ENCODE assay signal across 14 mouse cellular contexts in the genomic region with DNA sequence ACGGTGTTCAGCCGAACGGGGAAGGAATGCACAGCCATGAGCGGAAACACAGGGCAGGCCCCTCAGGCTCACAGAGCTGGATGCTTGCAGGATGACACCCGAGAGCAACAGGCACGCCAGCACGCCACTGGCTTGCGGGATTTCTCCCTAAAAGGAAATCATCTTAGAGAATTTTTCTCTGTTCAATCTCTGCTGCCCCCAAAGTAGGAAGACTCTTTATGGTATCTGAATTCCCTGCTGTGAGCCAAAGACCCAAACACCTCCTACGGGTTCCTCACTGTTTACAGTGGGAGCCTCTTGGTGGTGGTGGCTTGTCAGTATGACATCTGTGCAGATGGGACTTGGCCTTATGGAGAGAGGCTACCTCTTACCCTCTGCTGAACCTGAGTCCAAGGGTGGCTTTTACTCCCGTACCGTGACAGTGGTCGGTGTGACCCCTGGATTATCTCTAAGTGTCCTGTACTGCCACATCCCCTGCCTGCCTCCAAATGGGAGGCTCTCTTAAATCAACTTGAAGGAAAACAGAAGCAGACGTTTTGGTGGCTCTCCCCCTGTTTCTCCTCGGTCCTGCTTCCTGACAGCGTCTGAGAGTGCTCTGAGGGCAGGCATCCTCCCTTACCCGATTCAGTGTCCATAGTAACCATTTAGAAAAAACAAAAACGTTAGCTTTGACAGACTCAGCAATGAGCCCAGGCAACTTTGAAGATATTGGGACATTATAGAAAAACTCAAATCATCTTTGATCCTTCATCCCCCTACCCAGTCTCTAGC. TPM values are rescaled to one million over a fixed set of nuclear protein-coding genes. Genes with fewer than 3 reads are reported as not detected.
A peak's percentile ranks its signal among the peaks of the same experiment; 100 is the strongest.
DNase-seq lines count a peak whose midpoint lies in the region; ATAC-seq and TF ChIP-seq lines count a peak whose summit lies in the region.
"Had no signal": no experiment of that assay in that cellular context is flagged by ENCODE, and none has a peak within 500 bp of the region (broad histone marks: within the 10 kb centered on the region; RNA-seq: fewer than 3 reads in every experiment).

No protein-coding gene starts in this region.

- TF ChIP-seq POLR2A in lung, adult 2 months (IDR thresholded peaks at IDR 0.05; ENCODE audit: borderline replicate concordance, extremely low read depth, low read depth, low read length), result no peak

- H3K27me3 ChIP-seq in heart, postnatal 0 days (ENCODE audit: control insufficient read depth, insufficient read depth, low read length), result no peaks in the 10 kb centered on the region
- no peaks in the 10 kb centered on the region for H3K27me3 ChIP-seq in lung, embryonic 15.5 days
- no peaks in the 10 kb centered on the region for H3K27me3 ChIP-seq in intestine, embryonic 14.5 days (replicated peaks; ENCODE audit: control insufficient read depth, insufficient read depth, low read length)
- H3K27me3 ChIP-seq in stomach, embryonic 16.5 days (ENCODE audit: control insufficient read depth, insufficient read depth, low read length), result no peaks in the 10 kb centered on the region
- no peaks in the 10 kb centered on the region for H3K27me3 ChIP-seq in hindbrain, embryonic 13.5 days
- H3K27me3 ChIP-seq: CH12.LX; hindbrain, embryonic 15.5 days had no signal

- H3K27ac ChIP-seq in heart, postnatal 0 days (ENCODE audit: low read depth), result peak overlapping the region; percentile 25; the same call in 1 of the 2 replicates
- peak overlapping the region; percentile 71 for H3K27ac ChIP-seq in lung, embryonic 15.5 days
- peak overlapping the region; percentile 90 for H3K27ac ChIP-seq in intestine, embryonic 14.5 days (ENCODE audit: low read depth)
- H3K27ac ChIP-seq in stomach, embryonic 16.5 days (ENCODE audit: low read length), result peak overlapping the region; percentile 85
- no peak overlapping the region for H3K27ac ChIP-seq in hindbrain, embryonic 13.5 days
- H3K27ac ChIP-seq: forebrain, embryonic 10.5 days; hindbrain, embryonic 15.5 days had no signal

- H3K9ac ChIP-seq in heart, postnatal 0 days (replicated peaks; ENCODE audit: low read depth, low read length), result no peak overlapping the region
- H3K9ac ChIP-seq in lung, embryonic 15.5 days, result no peak overlapping the region
- no peak overlapping the region for H3K9ac ChIP-seq in intestine, embryonic 14.5 days (ENCODE audit: low read length)
- peak overlapping the region; percentile 12 for H3K9ac ChIP-seq in stomach, embryonic 16.5 days (ENCODE audit: low read length)
- no peak overlapping the region for H3K9ac ChIP-seq in hindbrain, embryonic 13.5 days
- H3K9ac ChIP-seq: hindbrain, embryonic 15.5 days had no signal

- peaks cover 10% of the 10 kb centered on the region; the same call in 1 of the 2 replicates for H3K36me3 ChIP-seq in heart, postnatal 0 days (replicated peaks; ENCODE audit: control insufficient read depth, insufficient read depth, low read length)
- H3K36me3 ChIP-seq in lung, embryonic 15.5 days, result no peaks in the 10 kb centered on the region
- no peaks in the 10 kb centered on the region; the same call in 1 of the 2 replicates for H3K36me3 ChIP-seq in intestine, embryonic 14.5 days (ENCODE audit: control insufficient read depth, insufficient read depth, low read length)
- H3K36me3 ChIP-seq in stomach, embryonic 16.5 days (ENCODE audit: control insufficient read depth, insufficient read depth, low read length), result no peaks in the 10 kb centered on the region
- H3K36me3 ChIP-seq in hindbrain, embryonic 13.5 days, result peaks cover 74% of the 10 kb centered on the region

- H3K4me2 ChIP-seq in heart, postnatal 0 days (ENCODE audit: low read depth, low read length), result no peak overlapping the region
- H3K4me2 ChIP-seq in lung, embryonic 15.5 days, result no peak overlapping the region
- H3K4me2 ChIP-seq in intestine, embryonic 14.5 days (ENCODE audit: low read length), result no peak overlapping the region; the same call in 1 of the 2 replicates
- no peak overlapping the region for H3K4me2 ChIP-seq in stomach, embryonic 16.5 days (ENCODE audit: low read depth, low read length)
- H3K4me2 ChIP-seq in hindbrain, embryonic 13.5 days, result no peak overlapping the region
- H3K4me2 ChIP-seq: hindbrain, embryonic 15.5 days had no signal

- 28% methylated on average over 17 of the region's 17 CpGs for WGBS in heart, postnatal 0 days
- WGBS in lung, embryonic 15.5 days, result 29% methylated on average over 17 of the region's 17 CpGs
- WGBS in lung, adult 2 months, result 46% methylated on average over 17 of the region's 17 CpGs
- WGBS in intestine, embryonic 14.5 days, result 24% methylated on average over 17 of the region's 17 CpGs
- 38% methylated on average over 17 of the region's 17 CpGs for WGBS in stomach, embryonic 16.5 days
- 73% methylated on average over 17 of the region's 17 CpGs for WGBS in hindbrain, embryonic 13.5 days

- H3K4me1 ChIP-seq in heart, postnatal 0 days (ENCODE audit: control insufficient read depth, insufficient read depth), result peaks cover 20% of the 10 kb centered on the region
- peaks cover 18% of the 10 kb centered on the region for H3K4me1 ChIP-seq in lung, embryonic 15.5 days
- no peaks in the 10 kb centered on the region for H3K4me1 ChIP-seq in lung, adult 2 months (ENCODE audit: control insufficient read depth, insufficient read depth, low read length)
- peaks cover 13% of the 10 kb centered on the region; the same call in 1 of the 2 replicates for H3K4me1 ChIP-seq in intestine, embryonic 14.5 days (replicated peaks; ENCODE audit: control insufficient read depth, insufficient read depth, low read length)
- H3K4me1 ChIP-seq in stomach, embryonic 16.5 days (ENCODE audit: control insufficient read depth, insufficient read depth, low read length), result peaks cover 22% of the 10 kb centered on the region
- 0 out of 2 replicates have a peak, but pooled peaks cover 4% of the 10 kb centered on the region for H3K4me1 ChIP-seq in hindbrain, embryonic 13.5 days (replicated peaks)

- ATAC-seq in heart, postnatal 0 days (ENCODE audit: insufficient read depth, low read depth), result no peak
- ATAC-seq in lung, embryonic 15.5 days (ENCODE audit: borderline replicate concordance, extremely low read depth, low FRiP score, low TSS enrichment), result peak; percentile 62; the same call in 1 of the 2 replicates
- ATAC-seq in intestine, embryonic 14.5 days (replicated peaks; ENCODE audit: low FRiP score, low TSS enrichment, low read depth), result peak; percentile 66
- peak; percentile 58 for ATAC-seq in stomach, embryonic 16.5 days (ENCODE audit: insufficient read depth, low FRiP score)
- ATAC-seq in hindbrain, embryonic 13.5 days (ENCODE audit: low FRiP score), result no peak

- no peak for TF ChIP-seq CTCF in heart, postnatal 0 days (IDR thresholded peaks at IDR 0.05; ENCODE audit: low read depth)
- no peak for TF ChIP-seq CTCF in lung, adult 2 months (IDR thresholded peaks at IDR 0.05; ENCODE audit: insufficient read depth, low read length)

- TF ChIP-seq EP300 in heart, postnatal 0 days (IDR thresholded peaks at IDR 0.05; ENCODE audit: low read depth), result no peak

- intact Hi-C loops in heart, postnatal 36 days (cut with DNase I), result no loop called here

- H3K4me3 ChIP-seq in heart, postnatal 0 days (ENCODE audit: low read depth, low read length), result no peak overlapping the region
- H3K4me3 ChIP-seq in lung, embryonic 15.5 days, result no peak overlapping the region
- no peak overlapping the region for H3K4me3 ChIP-seq in lung, adult 2 months (replicated peaks; ENCODE audit: extremely low read depth, low read depth, low read length)
- H3K4me3 ChIP-seq in intestine, embryonic 14.5 days (ENCODE audit: low read depth, low read length), result no peak overlapping the region
- H3K4me3 ChIP-seq in stomach, embryonic 16.5 days (replicated peaks; ENCODE audit: low read length), result no peak overlapping the region
- H3K4me3 ChIP-seq in hindbrain, embryonic 13.5 days, result no peak overlapping the region
- H3K4me3 ChIP-seq: forebrain, embryonic 10.5 days; hindbrain, embryonic 15.5 days had no signal

- H3K9me3 ChIP-seq in heart, postnatal 0 days (replicated peaks; ENCODE audit: control insufficient read depth, low read length), result no peaks in the 10 kb centered on the region
- H3K9me3 ChIP-seq in lung, embryonic 15.5 days, result no peaks in the 10 kb centered on the region
- no peaks in the 10 kb centered on the region for H3K9me3 ChIP-seq in intestine, embryonic 14.5 days (ENCODE audit: control insufficient read depth, low read length)
- no peaks in the 10 kb centered on the region for H3K9me3 ChIP-seq in stomach, embryonic 16.5 days (replicated peaks; ENCODE audit: control insufficient read depth, low read length)
- H3K9me3 ChIP-seq in hindbrain, embryonic 13.5 days, result no peaks in the 10 kb centered on the region
- H3K9me3 ChIP-seq: forebrain, embryonic 10.5 days; hindbrain, embryonic 15.5 days had no signal

- no peak for DNase-seq in heart, postnatal 0 days (ENCODE audit: low spot score)
- no peak for DNase-seq in heart, postnatal 36 days
- no peak for DNase-seq in lung, adult 2 months
- DNase-seq in intestine, embryonic 14.5 days (ENCODE audit: low spot score), result peak; percentile 58
- DNase-seq: adrenal gland, adult 8-10 months; gastrocnemius, postnatal 14 days; layer of hippocampus, postnatal 36 days had no signal

RNA-seq across cellular contexts. Expression of gene Fndc9, which starts 29.5 kb away (rescaled TPM):
- not detected in 2 replicates for total RNA-seq in heart, postnatal 0 days (2014; rRNA removed; ENCODE audit: low replicate concordance)
- polyA plus RNA-seq in heart, postnatal 0 days (2015; fragmentation: Nextera tagmentation; extraction: Ambion mirVana), result not detected in 2 replicates
- not detected for total RNA-seq in heart, postnatal 36 days (2021)
- polyA plus RNA-seq in lung, embryonic 15.5 days (2015; fragmentation: Nextera tagmentation; extraction: Ambion mirVana), result 0.09 TPM in 2 replicates
- 2.6 TPM in 1 of 2 replicates, not detected in the other for polyA plus RNA-seq in lung, adult 2 months (2012; rRNA removed)
- polyA plus RNA-seq in intestine, embryonic 14.5 days (2014; fragmentation: Nextera tagmentation; extraction: Ambion mirVana), result 0.09 and 0.38 TPM in 2 replicates
- 0.27 and 0.60 TPM in 2 replicates for polyA plus RNA-seq in stomach, embryonic 16.5 days (2015; fragmentation: Nextera tagmentation; extraction: Ambion mirVana)
- polyA plus RNA-seq in hindbrain, embryonic 13.5 days (2015; fragmentation: Nextera tagmentation; extraction: Ambion mirVana), result 1.7 TPM in 2 replicates
- total RNA-seq: adrenal gland, adult 8-10 months; gastrocnemius, postnatal 14 days; megakaryocyte-erythroid progenitor cell, adult 5-6 weeks had no signal

RNA-seq across cellular contexts. Expression of gene Nipal4, which starts 39.5 kb away (rescaled TPM):
- total RNA-seq in heart, postnatal 0 days (2014; rRNA removed; ENCODE audit: low replicate concordance), result 3.0 and 10.9 TPM in 2 replicates
- polyA plus RNA-seq in heart, postnatal 0 days (2015; fragmentation: Nextera tagmentation; extraction: Ambion mirVana), result 2.1 and 2.5 TPM in 2 replicates
- total RNA-seq in heart, postnatal 36 days (2021), result under 1 TPM; 0.08 to 0.11 TPM
- polyA plus RNA-seq in lung, embryonic 15.5 days (2015; fragmentation: Nextera tagmentation; extraction: Ambion mirVana), result 1.6 and 1.7 TPM in 2 replicates
- polyA plus RNA-seq in lung, adult 2 months (2012; rRNA removed), result 0.51 and 7.1 TPM in 2 replicates
- polyA plus RNA-seq in intestine, embryonic 14.5 days (2014; fragmentation: Nextera tagmentation; extraction: Ambion mirVana), result 3.5 and 4.5 TPM in 2 replicates
- polyA plus RNA-seq in stomach, embryonic 16.5 days (2015; fragmentation: Nextera tagmentation; extraction: Ambion mirVana), result 7.8 and 10.1 TPM in 2 replicates
- polyA plus RNA-seq in hindbrain, embryonic 13.5 days (2015; fragmentation: Nextera tagmentation; extraction: Ambion mirVana), result 0.31 and 0.62 TPM in 2 replicates
- total RNA-seq: megakaryocyte-erythroid progenitor cell, adult 5-6 weeks had no signal

Comparison
In these comparisons a context has a peak if more than half of its experiments do, and no peak if none do; other contexts are left out.
1. ATAC-seq: peak in lung, embryonic 15.5 days (single experiment), intestine, embryonic 14.5 days (single experiment) and stomach, embryonic 16.5 days (single experiment); none in heart, postnatal 0 days (single experiment) and hindbrain, embryonic 13.5 days (single experiment).